Mouse (Mus musculus): Measurements from ENCODE around the gene Cdc16. TPM values are rescaled to one million over a fixed set of nuclear protein-coding genes. Genes with fewer than 3 reads are reported as not detected.
"Not testable (repeated sequence)": the region's sequence is repeated elsewhere in the genome, so short reads cannot be mapped to it uniquely, and the experiment has no call there.

Cdc16 gene
- 192 and 194 TPM in 2 replicates for polyA plus RNA-seq (2015; fragmentation: Nextera tagmentation; extraction: Ambion mirVana)

DNA sequence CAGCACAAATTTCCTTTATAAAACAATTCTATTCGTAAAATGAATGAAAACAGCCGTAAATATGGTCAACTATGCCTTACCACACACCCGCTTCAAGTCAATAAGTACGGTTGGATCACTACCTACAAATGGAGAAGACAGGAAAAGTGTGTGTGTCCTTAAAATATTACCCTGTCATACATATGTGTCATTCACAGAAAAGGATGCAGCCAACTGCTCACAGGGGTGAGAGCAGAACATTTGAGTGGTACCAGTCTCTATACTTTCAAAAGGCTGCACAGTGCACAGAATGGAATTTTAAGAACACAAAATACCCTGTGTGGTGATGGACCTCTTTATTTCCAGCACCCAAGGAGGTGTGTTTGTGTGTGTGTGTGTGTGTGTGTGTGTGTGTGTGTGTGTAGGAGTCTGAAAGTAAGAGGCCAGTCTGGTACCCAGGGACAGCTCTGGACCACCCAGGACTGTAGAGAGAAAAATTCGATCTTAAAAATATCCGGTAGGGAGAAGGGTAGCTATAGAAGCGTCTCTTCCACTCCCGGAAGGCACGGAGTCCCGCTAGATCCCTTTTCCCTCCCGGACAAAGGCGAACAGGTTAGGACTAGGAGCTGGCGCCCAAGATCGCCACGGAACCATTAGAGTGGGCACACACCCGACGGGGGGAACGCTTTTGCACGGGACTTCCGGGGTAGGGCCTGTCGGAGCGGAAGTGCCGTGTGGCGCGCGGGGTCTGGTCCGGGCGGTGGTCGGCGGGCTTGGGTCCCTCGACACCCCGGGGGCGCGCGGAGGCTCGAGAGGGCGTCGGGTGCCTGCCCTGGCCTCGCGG lies at the start of gene Cdc16:
Gene Cdc16, plus strand, starts transcription at position 695 of the 823 bp plus-strand sequence.
- H3K27me3 ChIP-seq, result no peaks in the 10 kb centered on the region

GRCm38 (mm10) chr8:13708514-13708913 lies 49.0 kb upstream of the Cdc16 start:
- Histone ChIP-seq H3K27ac (replicated peaks) (no peak overlapping the region), H3K9ac (no peak overlapping the region), H3K4me1 (peaks cover 5% of the 10 kb centered on the region; the same call in 1 of the 2 replicates), H3K9me3 (replicated peaks) (no peaks in the 10 kb centered on the region), H3K36me3 (no peaks in the 10 kb centered on the region), H3K27me3 (no peaks in the 10 kb centered on the region), H3K4me2 (replicated peaks) (no peak overlapping the region), H3K4me3 (replicated peaks) (no peak overlapping the region)
- no peak for ATAC-seq (ENCODE audit: insufficient number of reproducible peaks, low FRiP score, low TSS enrichment, low read depth)
- WGBS, result 87% methylated on average over 5 of the region's 5 CpGs

More for the DNA sequence above, at the start of gene Cdc16:
- H3K36me3 ChIP-seq, result peaks cover 10% of the 10 kb centered on the region
- peaks cover 20% of the 10 kb centered on the region for H3K4me1 ChIP-seq
- H3K4me2 ChIP-seq (replicated peaks), result peak within 1 kb of the TSS; percentile 80
- peak within 1 kb of the TSS; percentile 100 for H3K9ac ChIP-seq
- peak within 1 kb of the TSS; percentile 99 for H3K4me3 ChIP-seq (replicated peaks)
- no peaks in the 10 kb centered on the region for H3K9me3 ChIP-seq (replicated peaks)
- ATAC-seq (ENCODE audit: insufficient number of reproducible peaks, low FRiP score, low TSS enrichment, low read depth), result peak; percentile 93
- peak within 1 kb of the TSS; percentile 88 for H3K27ac ChIP-seq (replicated peaks)
- WGBS, result 8% methylated on average over 40 of the region's 40 CpGs

DNA sequence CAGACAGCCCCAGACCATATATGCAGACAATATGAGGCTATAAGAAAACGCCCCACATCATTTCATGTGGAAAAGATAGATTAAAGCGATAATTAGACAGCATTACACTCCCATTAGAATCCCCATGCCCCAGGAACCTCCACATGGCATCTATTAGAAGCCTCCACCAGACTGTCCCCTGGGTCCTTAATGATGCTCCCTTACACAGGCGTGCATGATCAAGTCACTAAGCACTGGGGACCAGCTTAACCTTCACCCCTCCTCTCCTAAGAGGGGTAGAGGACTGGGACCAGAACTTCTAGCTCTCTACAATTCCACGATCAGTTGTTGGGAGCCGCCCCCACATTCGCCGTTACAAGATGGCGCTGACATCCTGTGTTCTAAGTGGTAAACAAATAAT lies 38.5 kb upstream of the Cdc16 start:
- no peak overlapping the region for H3K9ac ChIP-seq
- no peaks in the 10 kb centered on the region for H3K36me3 ChIP-seq
- no peaks in the 10 kb centered on the region for H3K9me3 ChIP-seq (replicated peaks)
- no peak overlapping the region for H3K4me3 ChIP-seq (replicated peaks)
- no peak overlapping the region for H3K4me2 ChIP-seq (replicated peaks)
- no peaks in the 10 kb centered on the region for H3K27me3 ChIP-seq
- no peak for ATAC-seq (ENCODE audit: insufficient number of reproducible peaks, low FRiP score, low TSS enrichment, low read depth)
- WGBS, result 86% methylated on average over 8 of the region's 8 CpGs
- no peaks in the 10 kb centered on the region for H3K4me1 ChIP-seq
- H3K27ac ChIP-seq (replicated peaks), result no peak overlapping the region

DNA sequence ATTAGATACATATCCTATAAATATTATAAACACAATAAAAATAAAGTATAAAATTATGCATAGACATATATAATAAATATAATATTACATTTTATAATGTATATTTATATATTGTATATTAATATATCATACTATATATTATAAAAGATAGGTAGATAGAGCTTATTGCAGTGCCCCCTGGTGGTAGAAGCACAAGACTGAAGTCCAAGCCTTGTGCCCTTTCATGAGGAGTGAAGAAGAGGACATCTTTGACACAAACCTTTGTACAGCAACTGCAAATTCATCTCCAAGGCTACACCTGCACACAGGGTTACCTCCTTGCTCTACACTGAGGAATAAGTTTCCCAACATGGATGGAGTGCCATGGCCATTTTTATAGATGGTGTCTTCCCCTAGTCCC lies 31.8 kb upstream of the Cdc16 start:
- Histone ChIP-seq H3K36me3 (no peaks in the 10 kb centered on the region), H3K27me3 (no peaks in the 10 kb centered on the region), H3K4me3 (replicated peaks) (no peak overlapping the region), H3K9me3 (replicated peaks) (no peaks in the 10 kb centered on the region), H3K9ac (no peak overlapping the region), H3K4me2 (replicated peaks) (no peak overlapping the region), H3K4me1 (no peaks in the 10 kb centered on the region), H3K27ac (replicated peaks) (no peak overlapping the region)
- no peak for ATAC-seq (ENCODE audit: insufficient number of reproducible peaks, low FRiP score, low TSS enrichment, low read depth)

- WGBS, result 35% methylated on average over 10 of the region's 10 CpGs
- Histone ChIP-seq H3K9me3 (replicated peaks) (no peaks in the 10 kb centered on the region), H3K27ac (replicated peaks) (no peak overlapping the region), H3K4me2 (replicated peaks) (no peak overlapping the region), H3K36me3 (no peaks in the 10 kb centered on the region), H3K4me1 (no peaks in the 10 kb centered on the region), H3K27me3 (no peaks in the 10 kb centered on the region), H3K4me3 (replicated peaks) (no peak overlapping the region), H3K9ac (no peak overlapping the region)
- no peak for ATAC-seq (ENCODE audit: insufficient number of reproducible peaks, low FRiP score, low TSS enrichment, low read depth)
Observed at GRCm38 (mm10) chr8:13727469-13728094, 29.9 kb upstream of the Cdc16 start.

GRCm38 (mm10) chr8:13740323-13740770 lies 17.1 kb upstream of the Cdc16 start:
- Histone ChIP-seq H3K27ac (replicated peaks) (peak overlapping the region; percentile 68), H3K27me3 (no peaks in the 10 kb centered on the region), H3K9ac (no peak overlapping the region), H3K9me3 (replicated peaks) (no peaks in the 10 kb centered on the region), H3K4me3 (replicated peaks) (no peak overlapping the region), H3K4me1 (no peaks in the 10 kb centered on the region), H3K4me2 (replicated peaks) (no peak overlapping the region), H3K36me3 (no peaks in the 10 kb centered on the region)
- 0 out of 2 replicates have a peak, but pooled peaks have one; percentile 24 for ATAC-seq (ENCODE audit: insufficient number of reproducible peaks, low FRiP score, low TSS enrichment, low read depth)
- 8% methylated on average over 6 of the region's 6 CpGs for WGBS

GRCm38 (mm10) chr8:13740817-13741613 lies 16.5 kb upstream of the Cdc16 start:
- Histone ChIP-seq H3K4me2 (replicated peaks) (no peak overlapping the region), H3K9me3 (replicated peaks) (no peaks in the 10 kb centered on the region), H3K4me3 (replicated peaks) (no peak overlapping the region), H3K27me3 (no peaks in the 10 kb centered on the region), H3K4me1 (no peaks in the 10 kb centered on the region), H3K9ac (no peak overlapping the region), H3K36me3 (no peaks in the 10 kb centered on the region), H3K27ac (replicated peaks) (peak overlapping the region; percentile 68)
- no peak for ATAC-seq (ENCODE audit: insufficient number of reproducible peaks, low FRiP score, low TSS enrichment, low read depth)
- WGBS, result 78% methylated on average over 7 of the region's 7 CpGs

DNA sequence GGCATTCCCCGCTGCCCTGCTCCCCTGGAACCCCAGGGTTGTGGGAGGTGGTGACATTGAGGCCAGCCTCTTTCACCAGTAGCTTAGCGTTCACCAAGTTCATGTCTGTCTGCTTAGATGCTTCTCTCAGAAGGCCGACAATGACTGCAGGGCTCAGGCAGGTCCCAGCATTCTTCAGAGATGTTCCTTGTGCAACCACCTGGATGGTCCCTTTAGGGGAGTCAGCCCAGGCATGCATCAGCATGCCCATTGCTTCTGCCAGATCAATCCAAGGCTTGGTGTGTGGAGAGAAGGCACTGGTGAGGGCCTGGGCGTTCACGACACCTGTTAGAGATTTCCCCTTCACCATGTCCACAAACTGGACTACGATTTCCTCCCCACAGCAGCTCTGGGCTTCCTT lies 11.3 kb upstream of the Cdc16 start:
- H3K4me2 ChIP-seq (replicated peaks); H3K4me3 ChIP-seq (replicated peaks); H3K36me3 ChIP-seq; H3K9me3 ChIP-seq (replicated peaks); ATAC-seq (ENCODE audit: insufficient number of reproducible peaks, low FRiP score, low TSS enrichment, low read depth); H3K27me3 ChIP-seq; H3K4me1 ChIP-seq; H3K9ac ChIP-seq; H3K27ac ChIP-seq (replicated peaks): not testable (repeated sequence)
- 69% methylated on average over 6 of the region's 6 CpGs for WGBS

GRCm38 (mm10) chr8:13747626-13748025 lies 9.8 kb upstream of the Cdc16 start:
- Histone ChIP-seq H3K27ac (replicated peaks) (peak overlapping the region; percentile 52; the same call in 1 of the 2 replicates), H3K27me3 (no peaks in the 10 kb centered on the region), H3K4me2 (replicated peaks) (no peak overlapping the region), H3K36me3 (no peaks in the 10 kb centered on the region), H3K4me3 (replicated peaks) (no peak overlapping the region), H3K9ac (no peak overlapping the region), H3K4me1 (no peaks in the 10 kb centered on the region), H3K9me3 (replicated peaks) (no peaks in the 10 kb centered on the region)
- no peak for ATAC-seq (ENCODE audit: insufficient number of reproducible peaks, low FRiP score, low TSS enrichment, low read depth)
- WGBS, result 28% methylated on average over 3 of the region's 3 CpGs

- Histone ChIP-seq H3K27me3 (no peaks in the 10 kb centered on the region), H3K9me3 (replicated peaks) (no peaks in the 10 kb centered on the region)
Observed at GRCm38 (mm10) chr8:13753680-13754079, 3.8 kb upstream of the Cdc16 start.

DNA sequence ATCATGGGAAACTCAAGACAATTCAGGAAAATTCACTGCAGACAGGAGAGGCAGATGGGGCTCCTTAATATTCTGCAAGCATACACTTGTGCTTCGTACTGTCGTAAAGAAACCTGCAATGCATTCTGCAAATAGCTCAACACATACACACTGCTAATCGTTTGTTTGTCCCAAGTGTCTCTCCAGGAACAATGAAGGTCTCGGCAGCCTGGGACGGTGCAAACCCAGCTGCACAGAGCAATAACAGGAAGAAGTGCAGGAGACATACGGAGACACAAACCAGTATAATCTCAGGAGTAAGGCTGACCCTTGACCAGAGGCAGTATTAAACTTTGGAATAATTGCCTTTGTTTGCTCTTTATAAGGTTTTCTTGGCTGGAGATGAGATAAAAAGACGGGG lies 996 bp upstream of the Cdc16 start:
- H3K27me3 ChIP-seq, result no peaks in the 10 kb centered on the region
- no peak overlapping the region for H3K4me3 ChIP-seq (replicated peaks)
- H3K36me3 ChIP-seq, result peaks cover 7% of the 10 kb centered on the region
- no peak overlapping the region for H3K27ac ChIP-seq (replicated peaks)
- peaks cover 20% of the 10 kb centered on the region for H3K4me1 ChIP-seq
- WGBS, result 78% methylated on average over 7 of the region's 7 CpGs
- H3K4me2 ChIP-seq (replicated peaks), result no peak overlapping the region
- no peak overlapping the region for H3K9ac ChIP-seq
- H3K9me3 ChIP-seq (replicated peaks), result no peaks in the 10 kb centered on the region
- ATAC-seq (ENCODE audit: insufficient number of reproducible peaks, low FRiP score, low TSS enrichment, low read depth), result no peak

More at GRCm38 (mm10) chr8:13753680-13754079, 3.8 kb upstream of the Cdc16 start:
- WGBS, result 24% methylated on average over 2 of the region's 2 CpGs
- Histone ChIP-seq H3K9ac (no peak overlapping the region), H3K4me3 (replicated peaks) (no peak overlapping the region), H3K36me3 (no peaks in the 10 kb centered on the region), H3K4me1 (peaks cover 6% of the 10 kb centered on the region), H3K27ac (replicated peaks) (no peak overlapping the region), H3K4me2 (replicated peaks) (no peak overlapping the region)
- no peak for ATAC-seq (ENCODE audit: insufficient number of reproducible peaks, low FRiP score, low TSS enrichment, low read depth)

Measured in embryonic facial prominence, embryonic 15.5 days (tissue).